Mouse (Mus musculus) stomach, embryonic 16.5 days (tissue): Measurements from ENCODE around the gene Zar1l. TPM values are rescaled to one million over a fixed set of nuclear protein-coding genes. Genes with fewer than 3 reads are reported as not detected.
A peak's percentile ranks its signal among the peaks of the same experiment; 100 is the strongest.

ENCODE experiments used
- ATAC-seq: fragments of 200-750 bp; cut with Nextera tagmentation; 2 replicates; pipeline ENCODE4 v1.8.0; 2017; ENCODE audit warnings: moderate number of reproducible peaks, moderate TSS enrichment; ENCODE audit not compliant: insufficient read depth, low FRiP score
- H3K27ac ChIP-seq: fragments of 300-500 bp; sonication (generic); 2 replicates; pipeline ENCODE4 v1.5.1; 2014; ENCODE audit warnings: low read length
- H3K27me3 ChIP-seq: fragments of 300-500 bp; sonication (generic); 2 replicates; pipeline ENCODE4 v1.6.1; 2014; ENCODE audit warnings: low read length, control low read depth, mixed read lengths; ENCODE audit not compliant: control insufficient read depth, insufficient read depth
- H3K36me3 ChIP-seq: fragments of 300-500 bp; sonication (generic); 2 replicates; pipeline ENCODE4 v1.6.1; 2014; ENCODE audit warnings: low read length; ENCODE audit not compliant: control insufficient read depth, insufficient read depth
- H3K4me1 ChIP-seq: fragments of 300-500 bp; sonication (generic); 2 replicates; pipeline ENCODE4 v1.6.1; 2014; ENCODE audit warnings: low read length, control low read depth, mixed read lengths; ENCODE audit not compliant: control insufficient read depth, insufficient read depth
- H3K4me2 ChIP-seq: fragments of 300-500 bp; sonication (generic); 2 replicates; pipeline ENCODE4 v1.6.1; 2014; ENCODE audit warnings: low read depth, low read length, mixed read lengths
- H3K4me3 ChIP-seq: fragments of 300-500 bp; sonication (generic); replicated peaks from 2 replicates; pipeline ENCODE4 v1.5.1; 2014; ENCODE audit warnings: mild to moderate bottlenecking, low read length
- H3K9ac ChIP-seq: fragments of 300-500 bp; sonication (generic); 2 replicates; pipeline ENCODE4 v1.6.1; 2014; ENCODE audit warnings: low read length
- H3K9me3 ChIP-seq: fragments of 300-500 bp; sonication (generic); replicated peaks from 2 replicates; pipeline ENCODE4 v1.6.1; 2016; ENCODE audit warnings: low read length, control low read depth; ENCODE audit not compliant: control insufficient read depth
- WGBS: fragments of 180-500 bp; shearing (Covaris S2); extraction: QIAGEN DNeasy Blood & Tissue Kit; methylation state at CpG from one replicate; pipeline ENCODE4 v1.1.7; 2014; 5-methylcytosine and 5-hydroxymethylcytosine counted together
- polyA plus RNA-seq: library from polyadenylated mRNA; unstranded; fragments of >200 nt; fragmentation: Nextera tagmentation; extraction: Ambion mirVana; gene quantifications from 2 replicates; pipeline ENCODE4 v1.2.1, GENCODE M21; 2015

Gene Zar1l
- polyA plus RNA-seq, 1 experiment from 2014 or later: not detected

DNA sequence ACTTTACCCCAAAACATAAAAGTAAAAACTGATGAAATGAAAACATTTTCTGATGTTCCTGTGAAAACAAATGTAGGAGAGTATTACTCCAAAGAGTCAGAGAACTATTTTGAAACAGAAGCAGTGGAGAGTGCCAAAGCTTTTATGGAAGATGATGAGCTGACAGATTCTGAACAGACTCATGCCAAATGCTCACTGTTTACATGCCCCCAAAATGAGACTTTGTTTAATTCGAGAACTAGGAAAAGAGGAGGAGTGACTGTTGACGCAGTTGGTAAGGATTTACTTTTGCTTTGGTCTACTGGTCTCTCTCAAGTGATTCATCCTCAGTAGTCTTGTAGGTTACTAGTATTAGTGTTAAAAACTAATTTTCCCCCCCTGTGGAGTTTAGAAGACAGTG, 25.2 kb upstream of the Zar1l start:
- 82% methylated on average over 2 of the region's 2 CpGs for WGBS
- Histone ChIP-seq H3K4me3 (no peak overlapping the region), H3K27ac (no peak overlapping the region), H3K4me1 (no peaks in the 10 kb centered on the region), H3K9me3 (no peaks in the 10 kb centered on the region), H3K4me2 (no peak overlapping the region), H3K36me3 (peaks cover 15% of the 10 kb centered on the region), H3K27me3 (no peaks in the 10 kb centered on the region), H3K9ac (no peak overlapping the region)
- no peak for ATAC-seq

DNA sequence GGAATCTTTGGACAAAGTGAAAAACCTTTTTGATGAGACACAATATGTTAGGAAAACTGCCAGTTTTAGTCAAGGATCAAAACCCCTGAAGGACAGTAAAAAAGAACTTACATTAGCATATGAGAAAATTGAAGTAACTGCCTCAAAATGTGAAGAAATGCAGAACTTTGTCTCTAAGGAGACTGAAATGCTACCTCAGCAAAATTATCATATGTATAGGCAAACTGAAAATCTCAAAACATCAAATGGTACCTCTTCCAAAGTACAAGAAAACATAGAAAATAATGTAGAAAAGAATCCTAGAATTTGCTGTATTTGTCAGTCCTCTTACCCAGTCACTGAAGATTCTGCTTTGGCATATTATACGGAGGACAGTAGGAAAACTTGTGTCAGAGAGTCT, 23.3 kb upstream of the Zar1l start:
- ATAC-seq: no peak
- Histone ChIP-seq H3K9ac (no peak overlapping the region), H3K4me1 (no peaks in the 10 kb centered on the region), H3K4me3 (no peak overlapping the region), H3K27ac (no peak overlapping the region), H3K9me3 (no peaks in the 10 kb centered on the region), H3K36me3 (peaks cover 16% of the 10 kb centered on the region), H3K4me2 (no peak overlapping the region), H3K27me3 (no peaks in the 10 kb centered on the region)
- WGBS: 96% methylated on average over 1 of the region's 1 CpGs

DNA sequence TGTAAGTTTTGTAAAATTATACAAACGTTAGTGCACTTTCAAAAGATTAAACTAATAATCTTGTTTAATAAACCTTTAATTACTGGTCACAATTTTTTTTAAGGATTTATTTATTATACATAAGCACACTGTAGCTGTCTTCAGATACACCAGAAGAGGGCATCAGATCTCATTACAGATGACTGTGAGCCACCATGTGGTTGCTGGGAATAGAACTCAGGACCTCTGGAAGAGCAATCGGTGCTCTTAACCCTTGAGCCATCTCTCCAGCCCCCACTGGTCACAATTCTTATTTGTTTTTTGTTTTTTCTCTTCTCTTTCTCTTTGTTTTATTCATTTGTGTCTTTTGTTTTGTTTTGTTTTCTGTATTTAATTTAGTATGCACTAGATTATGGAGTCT, 7.3 kb upstream of the Zar1l start:
- ATAC-seq: no peak
- Histone ChIP-seq H3K27ac (no peak overlapping the region), H3K27me3 (no peaks in the 10 kb centered on the region), H3K9ac (no peak overlapping the region), H3K36me3 (peaks cover 3% of the 10 kb centered on the region; the same call in 1 of the 2 replicates), H3K4me1 (peaks cover 14% of the 10 kb centered on the region), H3K9me3 (no peaks in the 10 kb centered on the region), H3K4me2 (no peak overlapping the region), H3K4me3 (no peak overlapping the region)
- whole genome bisulfite sequencing: 89% methylated on average over 2 of the region's 2 CpGs

DNA sequence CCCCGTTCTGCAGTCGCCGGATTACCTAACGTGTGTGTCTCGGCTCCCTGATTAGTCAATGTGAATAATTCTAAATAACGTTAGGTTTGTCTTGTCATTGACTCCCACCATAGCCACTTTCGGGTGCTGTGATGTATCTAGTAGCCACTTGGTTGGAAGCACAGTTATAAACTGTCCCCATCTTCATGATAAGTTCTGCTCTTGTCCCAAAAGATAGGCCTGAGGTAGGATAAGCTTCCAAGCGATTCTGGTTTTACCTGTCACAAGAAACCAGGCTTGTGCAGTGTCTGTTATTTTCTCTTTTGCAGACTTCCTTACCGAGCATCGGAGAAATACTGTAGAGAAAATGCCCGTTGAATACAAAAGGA, 4.9 kb upstream of the Zar1l start:
- peak overlapping the region; percentile 80 for H3K4me3 ChIP-seq
- WGBS: 7% methylated on average over 11 of the region's 11 CpGs
- H3K9ac ChIP-seq: peak overlapping the region; percentile 93
- H3K27ac ChIP-seq: peak overlapping the region; percentile 74
- H3K4me2 ChIP-seq: peak overlapping the region; percentile 82
- H3K36me3 ChIP-seq: no peaks in the 10 kb centered on the region
- ATAC-seq: peak; percentile 23; the same call in 1 of the 2 replicates
- H3K4me1 ChIP-seq: peaks cover 14% of the 10 kb centered on the region
- no peaks in the 10 kb centered on the region for H3K27me3 ChIP-seq
- no peaks in the 10 kb centered on the region for H3K9me3 ChIP-seq

DNA sequence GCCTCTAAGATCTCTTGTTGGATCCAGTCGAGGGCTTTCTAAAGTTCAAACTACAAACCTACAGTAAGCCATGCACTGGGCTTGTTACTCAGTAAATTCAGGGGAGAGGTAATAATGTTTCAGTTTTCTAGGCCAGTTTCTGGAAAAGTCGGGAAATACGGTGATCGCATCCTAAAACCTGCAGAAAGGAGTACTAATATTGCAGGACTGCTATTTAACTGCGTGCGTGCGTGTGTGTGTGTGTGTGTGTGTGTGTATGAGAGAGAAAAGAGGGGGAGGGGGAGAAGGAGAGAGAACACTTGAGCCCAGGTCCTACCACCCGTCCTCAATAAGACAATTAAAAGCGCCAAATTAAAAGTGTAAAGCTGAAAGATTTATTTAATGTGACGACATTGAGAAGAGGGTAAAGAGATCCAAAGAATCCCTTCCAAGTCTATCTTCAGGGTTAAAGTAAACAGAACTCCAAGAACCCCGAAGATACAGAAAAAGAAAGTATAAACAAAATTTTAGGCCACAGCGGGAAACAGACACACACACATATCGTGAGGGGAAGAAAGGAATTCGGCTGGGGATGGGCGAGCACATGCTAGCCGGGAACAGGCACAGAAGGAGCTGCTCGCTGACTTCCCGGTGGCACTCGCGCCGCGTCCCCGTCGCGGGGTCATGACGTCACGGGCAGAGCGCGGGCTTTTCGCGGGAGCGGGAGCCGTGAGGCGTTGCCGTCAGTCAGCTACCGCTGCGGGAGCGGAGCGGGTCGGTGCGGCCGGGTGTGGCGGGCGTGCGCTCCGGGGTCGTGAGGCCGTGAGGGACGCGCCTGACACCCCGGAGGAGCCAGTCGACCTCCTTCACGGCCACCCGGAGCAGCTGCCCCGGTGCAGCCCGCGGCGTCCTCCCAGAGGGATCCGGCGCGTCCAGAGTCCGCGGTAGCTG, 4.2 kb upstream of the Zar1l start, which contains the start of gene Brca2:
Brca2 (plus strand) TSS at position 694 of the 930 bp plus-strand sequence.
- ATAC-seq: peak; percentile 93
- Histone ChIP-seq H3K4me2 (peak within 1 kb of the TSS; percentile 82), H3K9ac (peak within 1 kb of the TSS; percentile 93), H3K4me1 (peaks cover 14% of the 10 kb centered on the region), H3K36me3 (no peaks in the 10 kb centered on the region), H3K27me3 (no peaks in the 10 kb centered on the region), H3K4me3 (peak within 1 kb of the TSS; percentile 80), H3K9me3 (no peaks in the 10 kb centered on the region), H3K27ac (peak within 1 kb of the TSS; percentile 74)
- WGBS: 5% methylated on average over 63 of the region's 63 CpGs

DNA sequence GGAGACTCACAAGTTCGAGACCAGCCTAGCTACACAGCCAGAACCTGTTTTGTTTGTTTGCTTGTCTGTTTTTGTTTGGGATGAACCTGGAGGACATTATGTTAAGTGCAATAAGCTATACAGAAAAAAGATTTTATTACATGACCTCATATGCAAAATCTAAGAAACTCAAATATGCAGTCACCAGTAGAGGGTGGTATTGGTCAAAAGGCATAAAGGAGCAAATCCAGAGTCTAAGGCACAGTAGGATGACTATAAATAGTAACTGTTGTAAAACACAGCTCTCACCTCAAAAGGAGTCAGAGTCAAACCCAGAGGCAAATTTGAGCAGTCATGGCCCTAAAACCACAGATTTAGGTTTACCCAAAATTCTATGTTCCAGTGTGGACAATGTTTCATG, 1.6 kb upstream of the Zar1l start:
- Histone ChIP-seq H3K9ac (no peak overlapping the region), H3K36me3 (no peaks in the 10 kb centered on the region), H3K4me2 (no peak overlapping the region), H3K27ac (no peak overlapping the region), H3K27me3 (no peaks in the 10 kb centered on the region), H3K4me3 (no peak overlapping the region), H3K4me1 (peaks cover 14% of the 10 kb centered on the region), H3K9me3 (no peaks in the 10 kb centered on the region)
- 83% methylated on average over 1 of the region's 1 CpGs for WGBS
- no peak for ATAC-seq

DNA sequence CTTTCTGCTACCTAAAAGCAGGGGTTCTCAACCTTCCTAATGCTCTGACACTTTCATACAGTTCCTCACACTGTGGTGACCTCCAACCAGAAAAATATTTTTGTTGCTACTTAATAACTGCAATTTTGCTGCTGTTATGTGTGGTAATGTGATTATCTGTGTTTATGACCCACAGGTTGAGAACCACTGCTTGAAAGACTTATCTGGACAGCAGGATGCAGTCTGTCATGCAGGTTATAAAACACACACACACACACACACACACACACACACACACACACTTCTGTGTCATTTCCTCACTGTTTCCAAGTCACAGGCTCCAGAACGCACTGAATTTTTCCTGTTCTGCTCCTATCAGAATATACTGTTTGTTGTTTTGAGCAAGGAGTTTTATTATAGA, 3.9 kb downstream of the Zar1l start:
- no peaks in the 10 kb centered on the region for H3K9me3 ChIP-seq
- no peak overlapping the region for H3K4me3 ChIP-seq
- ATAC-seq: no peak
- H3K9ac ChIP-seq: no peak overlapping the region
- no peaks in the 10 kb centered on the region for H3K27me3 ChIP-seq
- 80% methylated on average over 1 of the region's 1 CpGs for WGBS
- H3K4me1 ChIP-seq: no peaks in the 10 kb centered on the region
- no peaks in the 10 kb centered on the region for H3K36me3 ChIP-seq
- H3K27ac ChIP-seq: no peak overlapping the region
- H3K4me2 ChIP-seq: no peak overlapping the region

DNA sequence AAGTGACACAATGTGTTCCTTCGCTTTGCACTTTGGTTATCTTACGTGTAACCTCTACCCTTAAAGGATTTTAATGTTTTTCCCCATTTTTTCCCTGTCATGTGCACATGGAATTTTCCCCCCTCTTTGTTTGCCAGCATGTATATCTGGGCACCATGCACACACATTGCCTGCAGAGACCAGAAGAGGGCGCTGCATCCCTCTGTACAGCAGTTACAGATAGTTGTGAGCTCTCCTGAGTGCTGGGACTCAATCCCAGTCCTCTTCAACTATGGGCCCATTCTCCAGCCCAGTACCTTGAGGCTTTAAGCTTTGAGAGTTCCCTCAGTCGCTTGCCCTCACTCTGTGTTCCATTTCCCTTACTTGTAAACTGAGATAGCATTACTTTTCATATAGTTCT, 4.7 kb downstream of the Zar1l start:
- H3K27ac ChIP-seq: no peak overlapping the region
- 74% methylated on average over 4 of the region's 4 CpGs for WGBS
- no peaks in the 10 kb centered on the region for H3K9me3 ChIP-seq
- H3K4me3 ChIP-seq: no peak overlapping the region
- no peak overlapping the region for H3K4me2 ChIP-seq
- no peaks in the 10 kb centered on the region for H3K4me1 ChIP-seq
- no peaks in the 10 kb centered on the region for H3K36me3 ChIP-seq
- H3K9ac ChIP-seq: no peak overlapping the region
- no peaks in the 10 kb centered on the region for H3K27me3 ChIP-seq
- no peak for ATAC-seq

DNA sequence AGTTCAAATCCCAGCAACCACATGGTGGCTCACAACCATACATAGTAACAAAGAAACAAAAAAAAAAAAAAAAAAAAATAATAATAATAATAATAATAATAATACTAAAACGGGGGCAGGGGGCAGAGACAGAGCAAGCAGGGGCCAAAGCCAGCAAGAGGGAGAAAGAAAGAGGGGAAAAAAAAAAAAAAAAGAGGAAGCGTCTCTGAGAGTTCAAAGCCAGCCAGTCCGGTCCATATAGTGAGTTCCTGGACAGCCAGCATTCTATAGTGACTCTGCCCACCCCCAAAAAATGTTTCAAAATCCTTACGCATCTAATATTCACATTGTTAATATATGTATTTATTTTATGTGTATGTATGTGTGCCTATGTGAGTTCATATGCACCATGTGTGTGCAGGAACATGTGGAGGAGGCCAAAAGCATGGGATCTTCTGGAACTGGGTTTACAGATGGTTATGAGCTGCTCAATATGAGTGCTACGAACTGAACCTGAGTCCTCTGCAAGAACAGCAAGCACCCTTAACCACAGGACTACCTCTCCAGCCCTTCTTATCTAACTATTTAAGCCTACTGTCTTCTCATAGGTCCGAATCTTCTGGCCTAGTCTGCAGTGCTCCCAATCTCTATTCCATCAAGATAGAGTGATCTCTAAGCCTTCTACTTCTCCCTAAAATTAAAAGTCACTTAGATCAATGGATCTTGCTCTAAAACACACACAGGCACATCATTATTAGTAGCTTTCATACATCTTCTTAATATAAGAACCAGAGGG, 7.3 kb downstream of the Zar1l start:
- Histone ChIP-seq H3K36me3 (no peaks in the 10 kb centered on the region), H3K4me2 (no peak overlapping the region), H3K9ac (no peak overlapping the region), H3K27me3 (no peaks in the 10 kb centered on the region), H3K27ac (no peak overlapping the region), H3K9me3 (no peaks in the 10 kb centered on the region), H3K4me3 (no peak overlapping the region), H3K4me1 (no peaks in the 10 kb centered on the region)
- WGBS: 73% methylated on average over 6 of the region's 6 CpGs
- ATAC-seq: no peak
